Mouse (Mus musculus) bone marrow, adult 2 months (tissue): ENCODE measurements around the gene Foxf1.

Source experiments
- CTCF ChIP-seq: fragments of 200-500 bp; IDR thresholded peaks from 2 replicates; pipeline ENCODE4 v1.5.1; 2011; ENCODE audit warnings: low read length, control low read depth; ENCODE audit not compliant: control insufficient read depth, insufficient read depth
- POLR2A ChIP-seq: fragments of 200-500 bp; IDR thresholded peaks from 2 replicates; pipeline ENCODE4 v1.6.1; 2011; ENCODE audit warnings: low read depth, mild to moderate bottlenecking, control low read depth, low read length, borderline replicate concordance; ENCODE audit not compliant: control insufficient read depth

GRCm38 (mm10) chr8:121124547-121125239 lies 40.5 kb downstream of the Foxf1 start:
- TF ChIP-seq CTCF = no peak
- TF ChIP-seq POLR2A = no peak
